Mouse (Mus musculus) thymus, adult 2 months (tissue): ENCODE measurements around the gene Tex10.

ENCODE experiments used
- CTCF ChIP-seq: fragments of 200-500 bp; IDR thresholded peaks from 2 replicates; pipeline ENCODE4 v1.5.1; 2012; ENCODE audit warnings: mild to moderate bottlenecking, control low read depth, low read length, moderate library complexity, borderline replicate concordance; ENCODE audit not compliant: control insufficient read depth, poor library complexity, insufficient read depth; ENCODE audit errors: extremely low read depth
- POLR2A ChIP-seq: fragments of 200-500 bp; IDR thresholded peaks from 2 replicates; pipeline ENCODE4 v1.6.1; 2012; ENCODE audit warnings: mild to moderate bottlenecking, low read length, control low read depth, moderate library complexity; ENCODE audit not compliant: control insufficient read depth, poor library complexity, insufficient read depth; ENCODE audit errors: extremely low read depth

DNA sequence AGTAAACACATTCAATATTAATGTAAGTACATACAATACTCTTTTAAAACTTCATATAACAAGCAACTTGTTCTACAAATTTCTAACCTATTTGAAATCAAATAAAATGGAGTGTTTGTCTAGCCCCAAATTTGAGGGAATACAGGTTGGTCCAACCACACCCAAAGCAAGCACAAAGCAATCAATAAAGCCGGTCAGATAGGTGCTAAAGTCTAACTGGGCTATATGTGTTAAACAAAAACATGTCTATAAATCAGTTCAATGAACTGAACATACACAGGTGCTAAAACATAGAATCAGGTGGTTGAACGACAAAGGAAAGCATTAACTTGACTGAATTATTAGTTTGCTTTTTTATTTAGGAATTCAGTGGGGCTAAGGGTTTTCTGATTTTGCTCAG is 45.2 kb downstream of the Tex10 start:
- TF ChIP-seq POLR2A = no peak
- TF ChIP-seq CTCF = no peak
